Mouse (Mus musculus) lung, postnatal 0 days (tissue): ENCODE data around the gene Cflar. TPM values are rescaled to one million over a fixed set of nuclear protein-coding genes. Genes with fewer than 3 reads are reported as not detected.
"Not testable (repeated sequence)": the region's sequence is repeated elsewhere in the genome, so short reads cannot be mapped to it uniquely, and the experiment has no call there.

Experiments
- ATAC-seq: fragments of 200-750 bp; cut with Nextera tagmentation; 2 replicates; pipeline ENCODE4 v1.8.0; 2017; ENCODE audit warnings: moderate library complexity
- DNase-seq: peaks from one replicate; pipeline ENCODE4 v3.0.0-alpha.2; 2016; ENCODE audit warnings: low spot score
- H3K27ac ChIP-seq: fragments of 300-500 bp; sonication (generic); 2 replicates; pipeline ENCODE4 v1.5.1; 2014; ENCODE audit warnings: antibody characterized with exemption, mild to moderate bottlenecking, low read length, mixed read lengths
- H3K27me3 ChIP-seq: fragments of 300-500 bp; sonication (generic); replicated peaks from 2 replicates; pipeline ENCODE4 v1.6.1; 2014; ENCODE audit warnings: low read length, mixed read lengths; ENCODE audit not compliant: insufficient read depth
- H3K36me3 ChIP-seq: fragments of 300-500 bp; sonication (generic); 2 replicates; pipeline ENCODE4 v1.6.1; 2014; ENCODE audit warnings: low read length, mixed read lengths; ENCODE audit not compliant: insufficient read depth
- H3K4me1 ChIP-seq: fragments of 300-500 bp; sonication (generic); 2 replicates; pipeline ENCODE4 v1.6.1; 2014; ENCODE audit warnings: antibody characterized with exemption, low read depth, low read length, mixed read lengths; ENCODE audit not compliant: insufficient read depth
- H3K4me2 ChIP-seq: fragments of 300-500 bp; sonication (generic); replicated peaks from 2 replicates; pipeline ENCODE4 v1.6.1; 2014; ENCODE audit warnings: low read depth, mild to moderate bottlenecking, low read length, moderate library complexity, mixed read lengths
- H3K4me3 ChIP-seq: fragments of 300-500 bp; sonication (generic); 2 replicates; pipeline ENCODE4 v1.5.1; 2014; ENCODE audit warnings: low read depth, low read length
- H3K9ac ChIP-seq: fragments of 300-500 bp; sonication (generic); replicated peaks from 2 replicates; pipeline ENCODE4 v1.6.1; 2014; ENCODE audit warnings: low read depth, mild to moderate bottlenecking
- H3K9me3 ChIP-seq: fragments of 300-500 bp; sonication (generic); 2 replicates; pipeline ENCODE4 v1.6.1; 2016; ENCODE audit warnings: low read length, mixed read lengths
- CTCF ChIP-seq: IDR thresholded peaks from 2 replicates; pipeline ENCODE4 v1.5.1; 2016; ENCODE audit warnings: antibody characterized with exemption, mild to moderate bottlenecking
- EP300 ChIP-seq: IDR thresholded peaks from 2 replicates; pipeline ENCODE4 v1.6.1; 2016; ENCODE audit warnings: antibody characterized with exemption, mild to moderate bottlenecking, control low read depth
- WGBS: fragments of 180-500 bp; shearing (Covaris S2); extraction: QIAGEN DNeasy Blood & Tissue Kit; methylation state at CpG from one replicate; pipeline ENCODE4 v1.1.7; 2014; 5-methylcytosine and 5-hydroxymethylcytosine counted together
- polyA plus RNA-seq: library from polyadenylated mRNA; unstranded; fragments of >200 nt; fragmentation: Nextera tagmentation; extraction: Ambion mirVana; gene quantifications from 2 replicates; pipeline ENCODE4 v1.2.1, GENCODE M21; 2015

Gene Cflar
- polyA plus RNA-seq, 1 experiment from 2014 or later, result 62.2 TPM

- 93% methylated on average over 3 of the region's 3 CpGs for WGBS
- Histone ChIP-seq H3K9ac (no peak overlapping the region), H3K4me1 (no peaks in the 10 kb centered on the region; the same call in 1 of the 2 replicates), H3K4me2 (no peak overlapping the region), H3K27ac (no peak overlapping the region), H3K36me3 (peaks cover 6% of the 10 kb centered on the region), H3K27me3 (no peaks in the 10 kb centered on the region), H3K9me3 (no peaks in the 10 kb centered on the region), H3K4me3 (no peak overlapping the region)
- no peak for TF ChIP-seq EP300
- TF ChIP-seq CTCF, result no peak
- ATAC-seq, result no peak
- DNase-seq, result no peak
Measured at GRCm38 (mm10) chr1:58759451-58759850, 48.1 kb downstream of the Cflar start.

GRCm38 (mm10) chr1:58760581-58760980, 49.3 kb downstream of the Cflar start:
- WGBS, result 69% methylated on average over 1 of the region's 1 CpGs
- Histone ChIP-seq H3K4me2 (no peak overlapping the region), H3K9ac (no peak overlapping the region), H3K27ac (no peak overlapping the region), H3K9me3 (no peaks in the 10 kb centered on the region), H3K4me3 (no peak overlapping the region), H3K27me3 (no peaks in the 10 kb centered on the region), H3K4me1 (no peaks in the 10 kb centered on the region; the same call in 1 of the 2 replicates), H3K36me3 (peaks cover 3% of the 10 kb centered on the region)
- TF ChIP-seq EP300, result no peak
- no peak for TF ChIP-seq CTCF
- DNase-seq (no peak), ATAC-seq (no peak)

- H3K4me2 ChIP-seq, H3K27ac ChIP-seq, H3K4me1 ChIP-seq, H3K9me3 ChIP-seq, H3K36me3 ChIP-seq, H3K27me3 ChIP-seq, H3K9ac ChIP-seq, H3K4me3 ChIP-seq: not testable (repeated sequence)
- WGBS, result 67% methylated on average over 5 of the region's 5 CpGs
- peak; percentile 57 for TF ChIP-seq CTCF
- ATAC-seq (peak; percentile 75), DNase-seq (peak; percentile 38)
Measured at GRCm38 (mm10) chr1:58761391-58762275, 50.3 kb downstream of the Cflar start.

- H3K4me2 ChIP-seq, result no peak overlapping the region
- H3K9me3 ChIP-seq, result no peaks in the 10 kb centered on the region
- no peak overlapping the region for H3K9ac ChIP-seq
- WGBS, result 80% methylated on average over 5 of the region's 5 CpGs
- no peak overlapping the region for H3K27ac ChIP-seq
- TF ChIP-seq CTCF (no peak), EP300 (no peak)
- no peak for DNase-seq
- no peak for ATAC-seq
- no peaks in the 10 kb centered on the region; the same call in 1 of the 2 replicates for H3K4me1 ChIP-seq
- no peaks in the 10 kb centered on the region; the same call in none of the 2 replicates for H3K36me3 ChIP-seq
- H3K4me3 ChIP-seq, result no peak overlapping the region
- H3K27me3 ChIP-seq, result no peaks in the 10 kb centered on the region
Measured at GRCm38 (mm10) chr1:58762576-58762975, 51.3 kb downstream of the Cflar start.

- not testable (repeated sequence) for H3K9ac ChIP-seq, H3K27ac ChIP-seq, H3K4me3 ChIP-seq, H3K4me1 ChIP-seq, ATAC-seq, H3K27me3 ChIP-seq, H3K4me2 ChIP-seq, DNase-seq, H3K9me3 ChIP-seq, H3K36me3 ChIP-seq
- WGBS, result 83% methylated on average over 4 of the region's 4 CpGs
Measured at GRCm38 (mm10) chr1:58766446-58766845, 55.1 kb downstream of the Cflar start.

- H3K4me3 ChIP-seq, result no peak overlapping the region
- H3K27ac ChIP-seq, result no peak overlapping the region
- DNase-seq (no peak), ATAC-seq (no peak)
- H3K9me3 ChIP-seq, result no peaks in the 10 kb centered on the region
- no peaks in the 10 kb centered on the region for H3K4me1 ChIP-seq
- TF ChIP-seq EP300 (no peak), CTCF (no peak)
- H3K27me3 ChIP-seq, result no peaks in the 10 kb centered on the region
- H3K36me3 ChIP-seq, result no peaks in the 10 kb centered on the region
- H3K9ac ChIP-seq, result no peak overlapping the region
- no peak overlapping the region for H3K4me2 ChIP-seq
Measured at GRCm38 (mm10) chr1:58769136-58769535, 57.8 kb downstream of the Cflar start.

GRCm38 (mm10) chr1:58769701-58770100, 58.4 kb downstream of the Cflar start:
- Histone ChIP-seq H3K27me3 (no peaks in the 10 kb centered on the region), H3K36me3 (no peaks in the 10 kb centered on the region), H3K4me2 (no peak overlapping the region), H3K9ac (no peak overlapping the region), H3K9me3 (no peaks in the 10 kb centered on the region), H3K4me3 (no peak overlapping the region), H3K27ac (no peak overlapping the region), H3K4me1 (no peaks in the 10 kb centered on the region)
- TF ChIP-seq EP300 (no peak), CTCF (no peak)
- 56% methylated on average over 9 of the region's 9 CpGs for WGBS
- no peak for DNase-seq
- no peak for ATAC-seq
